Mouse (Mus musculus): Measurements from ENCODE around the gene Gnb3. TPM values are rescaled to one million over a fixed set of nuclear protein-coding genes. Genes with fewer than 3 reads are reported as not detected.
A peak's percentile ranks its signal among the peaks of the same experiment; 100 is the strongest.

Gene Gnb3
- polyA plus RNA-seq, 1 experiment, result 4.0 TPM

- TF ChIP-seq POLR2A (IDR thresholded peaks at IDR 0.05; ENCODE audit: control insufficient read depth, extremely low read depth, insufficient read depth, low read length, poor library complexity) (no peak), CTCF (IDR thresholded peaks at IDR 0.05; ENCODE audit: borderline replicate concordance, control insufficient read depth, extremely low read depth, insufficient read depth, low read length, poor library complexity) (peak; percentile 90)
- DNase-seq, result peak; percentile 90
- H3K27ac ChIP-seq (ENCODE audit: control insufficient read depth, insufficient read depth, low read length), result no peak overlapping the region
- H3K4me1 ChIP-seq (replicated peaks; ENCODE audit: control insufficient read depth, insufficient read depth, low read length), result peaks cover 57% of the 10 kb centered on the region
- WGBS, result 10% methylated on average over 12 of the region's 12 CpGs
- no peaks in the 10 kb centered on the region for H3K27me3 ChIP-seq (ENCODE audit: control insufficient read depth, insufficient read depth, low read length)
- H3K36me3 ChIP-seq (ENCODE audit: control insufficient read depth, insufficient read depth, low read length), result no peaks in the 10 kb centered on the region
- no peak overlapping the region for H3K4me3 ChIP-seq (ENCODE audit: control insufficient read depth, insufficient read depth, low read length)
Measured at GRCm38 (mm10) chr6:124859725-124860124, 19.6 kb upstream of the Gnb3 start.

GRCm38 (mm10) chr6:124858561-124859318 lies 18.7 kb upstream of the Gnb3 start:
- no peaks in the 10 kb centered on the region for H3K27me3 ChIP-seq (ENCODE audit: control insufficient read depth, insufficient read depth, low read length)
- no peak overlapping the region for H3K4me3 ChIP-seq (ENCODE audit: control insufficient read depth, insufficient read depth, low read length)
- H3K36me3 ChIP-seq (ENCODE audit: control insufficient read depth, insufficient read depth, low read length), result no peaks in the 10 kb centered on the region
- no peak overlapping the region for H3K27ac ChIP-seq (ENCODE audit: control insufficient read depth, insufficient read depth, low read length)
- no peak for DNase-seq
- TF ChIP-seq POLR2A (IDR thresholded peaks at IDR 0.05; ENCODE audit: control insufficient read depth, extremely low read depth, insufficient read depth, low read length, poor library complexity) (no peak), CTCF (IDR thresholded peaks at IDR 0.05; ENCODE audit: borderline replicate concordance, control insufficient read depth, extremely low read depth, insufficient read depth, low read length, poor library complexity) (no peak)
- peaks cover 59% of the 10 kb centered on the region for H3K4me1 ChIP-seq (replicated peaks; ENCODE audit: control insufficient read depth, insufficient read depth, low read length)
- 84% methylated on average over 26 of the region's 28 CpGs for WGBS

GRCm38 (mm10) chr6:124857840-124858530 lies 17.9 kb upstream of the Gnb3 start:
- Histone ChIP-seq H3K27ac (ENCODE audit: control insufficient read depth, insufficient read depth, low read length) (no peak overlapping the region), H3K4me1 (replicated peaks; ENCODE audit: control insufficient read depth, insufficient read depth, low read length) (peaks cover 56% of the 10 kb centered on the region), H3K4me3 (ENCODE audit: control insufficient read depth, insufficient read depth, low read length) (peak overlapping the region; percentile 51), H3K36me3 (ENCODE audit: control insufficient read depth, insufficient read depth, low read length) (no peaks in the 10 kb centered on the region), H3K27me3 (ENCODE audit: control insufficient read depth, insufficient read depth, low read length) (no peaks in the 10 kb centered on the region)
- 50% methylated on average over 26 of the region's 26 CpGs for WGBS
- DNase-seq, result no peak
- no peak for TF ChIP-seq CTCF (IDR thresholded peaks at IDR 0.05; ENCODE audit: borderline replicate concordance, control insufficient read depth, extremely low read depth, insufficient read depth, low read length, poor library complexity)
- no peak for TF ChIP-seq POLR2A (IDR thresholded peaks at IDR 0.05; ENCODE audit: control insufficient read depth, extremely low read depth, insufficient read depth, low read length, poor library complexity)

- under 1% methylated on average over 85 of the region's 86 CpGs for WGBS
- peaks cover 50% of the 10 kb centered on the region for H3K4me1 ChIP-seq (replicated peaks; ENCODE audit: control insufficient read depth, insufficient read depth, low read length)
- no peak within 1 kb of the TSS for H3K27ac ChIP-seq (ENCODE audit: control insufficient read depth, insufficient read depth, low read length)
- no peaks in the 10 kb centered on the region for H3K27me3 ChIP-seq (ENCODE audit: control insufficient read depth, insufficient read depth, low read length)
- TF ChIP-seq POLR2A (IDR thresholded peaks at IDR 0.05; ENCODE audit: control insufficient read depth, extremely low read depth, insufficient read depth, low read length, poor library complexity), result peak; percentile 38; the same call in 1 of the 2 replicates
- peak; percentile 85 for TF ChIP-seq CTCF (IDR thresholded peaks at IDR 0.05; ENCODE audit: borderline replicate concordance, control insufficient read depth, extremely low read depth, insufficient read depth, low read length, poor library complexity)
- DNase-seq, result peak; percentile 81
- H3K36me3 ChIP-seq (ENCODE audit: control insufficient read depth, insufficient read depth, low read length), result no peaks in the 10 kb centered on the region
- H3K4me3 ChIP-seq (ENCODE audit: control insufficient read depth, insufficient read depth, low read length), result peak within 1 kb of the TSS; percentile 51
Measured at GRCm38 (mm10) chr6:124856916-124857839, 17.1 kb upstream of the Gnb3 start, which contains the start of gene P3h3. Gene P3h3, minus strand, starts transcription at chr6:124857752.

GRCm38 (mm10) chr6:124856321-124856720 lies 16.2 kb upstream of the Gnb3 start:
- no peaks in the 10 kb centered on the region for H3K27me3 ChIP-seq (ENCODE audit: control insufficient read depth, insufficient read depth, low read length)
- 34% methylated on average over 14 of the region's 14 CpGs for WGBS
- no peaks in the 10 kb centered on the region for H3K36me3 ChIP-seq (ENCODE audit: control insufficient read depth, insufficient read depth, low read length)
- DNase-seq, result no peak
- no peak overlapping the region for H3K27ac ChIP-seq (ENCODE audit: control insufficient read depth, insufficient read depth, low read length)
- H3K4me1 ChIP-seq (replicated peaks; ENCODE audit: control insufficient read depth, insufficient read depth, low read length), result peaks cover 41% of the 10 kb centered on the region
- TF ChIP-seq POLR2A (IDR thresholded peaks at IDR 0.05; ENCODE audit: control insufficient read depth, extremely low read depth, insufficient read depth, low read length, poor library complexity) (no peak), CTCF (IDR thresholded peaks at IDR 0.05; ENCODE audit: borderline replicate concordance, control insufficient read depth, extremely low read depth, insufficient read depth, low read length, poor library complexity) (no peak)
- no peak overlapping the region for H3K4me3 ChIP-seq (ENCODE audit: control insufficient read depth, insufficient read depth, low read length)

DNA sequence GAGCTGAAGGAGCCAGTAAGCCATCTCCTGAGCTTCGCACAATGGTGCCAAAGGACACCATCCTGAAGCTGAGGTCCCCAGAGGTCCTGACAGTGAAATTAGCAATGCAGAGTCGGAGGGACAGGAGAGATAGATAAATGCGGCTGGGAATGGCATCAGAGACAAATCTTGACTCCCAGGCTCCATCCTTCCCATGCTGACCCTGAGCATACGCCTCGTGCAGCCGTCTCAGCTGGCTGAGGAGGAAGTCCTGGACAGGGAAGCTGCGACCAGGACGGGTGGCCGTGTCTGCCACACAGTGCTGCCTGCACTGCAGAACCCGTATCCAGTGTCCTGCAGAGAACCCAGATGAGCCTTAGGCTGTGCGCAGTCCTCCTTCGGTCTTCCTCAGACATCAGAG lies 14.6 kb upstream of the Gnb3 start:
- WGBS, result 90% methylated on average over 12 of the region's 12 CpGs
- no peaks in the 10 kb centered on the region for H3K27me3 ChIP-seq (ENCODE audit: control insufficient read depth, insufficient read depth, low read length)
- DNase-seq, result no peak

More for the DNA sequence above, 14.6 kb upstream of the Gnb3 start:
- TF ChIP-seq POLR2A (IDR thresholded peaks at IDR 0.05; ENCODE audit: control insufficient read depth, extremely low read depth, insufficient read depth, low read length, poor library complexity) (no peak), CTCF (IDR thresholded peaks at IDR 0.05; ENCODE audit: borderline replicate concordance, control insufficient read depth, extremely low read depth, insufficient read depth, low read length, poor library complexity) (no peak)
- Histone ChIP-seq H3K4me1 (replicated peaks; ENCODE audit: control insufficient read depth, insufficient read depth, low read length) (peaks cover 26% of the 10 kb centered on the region), H3K27ac (ENCODE audit: control insufficient read depth, insufficient read depth, low read length) (no peak overlapping the region; the same call in 1 of the 2 replicates), H3K4me3 (ENCODE audit: control insufficient read depth, insufficient read depth, low read length) (no peak overlapping the region), H3K36me3 (ENCODE audit: control insufficient read depth, insufficient read depth, low read length) (no peaks in the 10 kb centered on the region)
